Mouse (Mus musculus) neural tube, embryonic 14.5 days (tissue): ENCODE measurements around the gene Cdc14b. TPM values are rescaled to one million over a fixed set of nuclear protein-coding genes. Genes with fewer than 3 reads are reported as not detected.
"Not testable (repeated sequence)": the region's sequence is repeated elsewhere in the genome, so short reads cannot be mapped to it uniquely, and the experiment has no call there.

ENCODE experiments used
- ATAC-seq: fragments of 200-750 bp; cut with Nextera tagmentation; 2 replicates; pipeline ENCODE4 v1.8.0; 2017; ENCODE audit warnings: low read depth, mild to moderate bottlenecking, moderate TSS enrichment, moderate library complexity
- H3K27ac ChIP-seq: fragments of 300-500 bp; sonication (generic); 2 replicates; pipeline ENCODE4 v1.5.1; 2014; ENCODE audit warnings: low read depth, mild to moderate bottlenecking, control low read depth, low read length, moderate library complexity, mixed read lengths
- H3K27me3 ChIP-seq: fragments of 300-500 bp; sonication (generic); 2 replicates; pipeline ENCODE4 v1.6.1; 2014; ENCODE audit warnings: low read length; ENCODE audit not compliant: control insufficient read depth, insufficient read depth
- H3K36me3 ChIP-seq: fragments of 300-500 bp; sonication (generic); 2 replicates; pipeline ENCODE4 v1.6.1; 2014; ENCODE audit warnings: low read length, mixed read lengths; ENCODE audit not compliant: control insufficient read depth, insufficient read depth
- H3K4me1 ChIP-seq: fragments of 300-500 bp; sonication (generic); 2 replicates; pipeline ENCODE4 v1.6.1; 2014; ENCODE audit warnings: low read length; ENCODE audit not compliant: control insufficient read depth, insufficient read depth
- H3K4me2 ChIP-seq: fragments of 300-500 bp; sonication (generic); 2 replicates; pipeline ENCODE4 v1.6.1; 2014; ENCODE audit warnings: mild to moderate bottlenecking, low read depth, low read length, control low read depth
- H3K4me3 ChIP-seq: fragments of 300-500 bp; sonication (generic); 2 replicates; pipeline ENCODE4 v1.5.1; 2014; ENCODE audit warnings: low read depth, low read length, control low read depth, mixed read lengths
- H3K9ac ChIP-seq: fragments of 300-500 bp; sonication (generic); replicated peaks from 2 replicates; pipeline ENCODE4 v1.6.1; 2014; ENCODE audit warnings: low read depth, mild to moderate bottlenecking, control low read depth, low read length, mixed read lengths
- H3K9me3 ChIP-seq: fragments of 300-500 bp; sonication (generic); 2 replicates; pipeline ENCODE4 v1.6.1; 2016; ENCODE audit warnings: low read length; ENCODE audit not compliant: control insufficient read depth
- WGBS: fragments of 180-500 bp; shearing (Covaris S2); extraction: QIAGEN DNeasy Blood & Tissue Kit; methylation state at CpG from one replicate; pipeline ENCODE4 v1.1.7; 2014; 5-methylcytosine and 5-hydroxymethylcytosine counted together
- polyA plus RNA-seq: library from polyadenylated mRNA; unstranded; fragments of >200 nt; fragmentation: Nextera tagmentation; extraction: Ambion mirVana; gene quantifications from 2 replicates; pipeline ENCODE4 v1.2.1, GENCODE M21; 2014

Cdc14b gene
- polyA plus RNA-seq, 1 experiment from 2014 or later: 4.0 TPM

DNA sequence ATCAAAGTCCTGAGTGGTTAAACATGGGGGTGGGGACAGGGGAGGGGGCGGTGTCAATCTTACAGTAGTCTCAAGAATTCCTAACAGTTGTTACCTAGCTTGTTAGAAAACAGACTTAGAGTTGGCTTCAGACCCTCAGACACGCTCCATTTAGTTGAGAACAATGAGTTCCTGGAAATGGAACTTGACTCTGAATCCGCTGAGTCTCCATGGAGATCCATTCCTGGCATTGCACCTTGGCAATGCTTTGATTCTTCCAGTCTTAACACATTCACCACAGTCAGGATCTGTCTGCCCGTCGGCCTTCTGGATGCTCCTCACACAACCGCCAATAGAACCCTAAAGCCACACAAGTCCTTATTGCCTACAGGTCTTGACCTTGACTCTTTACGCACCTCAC, 15.2 kb downstream of the Cdc14b start:
- Histone ChIP-seq H3K27ac (no peak overlapping the region), H3K4me2 (no peak overlapping the region), H3K36me3 (no peaks in the 10 kb centered on the region), H3K4me1 (peaks cover 6% of the 10 kb centered on the region), H3K9me3 (no peaks in the 10 kb centered on the region), H3K9ac (no peak overlapping the region), H3K27me3 (no peaks in the 10 kb centered on the region), H3K4me3 (no peak overlapping the region)
- no peak for ATAC-seq
- 72% methylated on average over 7 of the region's 7 CpGs for WGBS

GRCm38 (mm10) chr13:64258516-64258821, 16.6 kb downstream of the Cdc14b start:
- ATAC-seq: peak; percentile 61; the same call in 1 of the 2 replicates
- no peaks in the 10 kb centered on the region for H3K36me3 ChIP-seq
- H3K27ac ChIP-seq: peak overlapping the region; percentile 39; the same call in 1 of the 2 replicates
- no peak overlapping the region for H3K4me3 ChIP-seq
- H3K27me3 ChIP-seq: no peaks in the 10 kb centered on the region
- no peaks in the 10 kb centered on the region for H3K9me3 ChIP-seq
- WGBS: 53% methylated on average over 4 of the region's 4 CpGs
- no peak overlapping the region for H3K4me2 ChIP-seq
- H3K9ac ChIP-seq: no peak overlapping the region
- peaks cover 6% of the 10 kb centered on the region for H3K4me1 ChIP-seq

- no peaks in the 10 kb centered on the region for H3K36me3 ChIP-seq
- no peaks in the 10 kb centered on the region for H3K9me3 ChIP-seq
- WGBS: 10% methylated on average over 5 of the region's 5 CpGs
- no peak overlapping the region for H3K4me2 ChIP-seq
- no peak overlapping the region for H3K4me3 ChIP-seq
- ATAC-seq: peak; percentile 85
- no peak overlapping the region for H3K9ac ChIP-seq
- H3K27me3 ChIP-seq: no peaks in the 10 kb centered on the region
- H3K4me1 ChIP-seq: peaks cover 6% of the 10 kb centered on the region
- H3K27ac ChIP-seq: peak overlapping the region; percentile 39; the same call in 1 of the 2 replicates
These were observed 17.1 kb downstream of the Cdc14b start for GRCm38 (mm10) chr13:64257814-64258515.

DNA sequence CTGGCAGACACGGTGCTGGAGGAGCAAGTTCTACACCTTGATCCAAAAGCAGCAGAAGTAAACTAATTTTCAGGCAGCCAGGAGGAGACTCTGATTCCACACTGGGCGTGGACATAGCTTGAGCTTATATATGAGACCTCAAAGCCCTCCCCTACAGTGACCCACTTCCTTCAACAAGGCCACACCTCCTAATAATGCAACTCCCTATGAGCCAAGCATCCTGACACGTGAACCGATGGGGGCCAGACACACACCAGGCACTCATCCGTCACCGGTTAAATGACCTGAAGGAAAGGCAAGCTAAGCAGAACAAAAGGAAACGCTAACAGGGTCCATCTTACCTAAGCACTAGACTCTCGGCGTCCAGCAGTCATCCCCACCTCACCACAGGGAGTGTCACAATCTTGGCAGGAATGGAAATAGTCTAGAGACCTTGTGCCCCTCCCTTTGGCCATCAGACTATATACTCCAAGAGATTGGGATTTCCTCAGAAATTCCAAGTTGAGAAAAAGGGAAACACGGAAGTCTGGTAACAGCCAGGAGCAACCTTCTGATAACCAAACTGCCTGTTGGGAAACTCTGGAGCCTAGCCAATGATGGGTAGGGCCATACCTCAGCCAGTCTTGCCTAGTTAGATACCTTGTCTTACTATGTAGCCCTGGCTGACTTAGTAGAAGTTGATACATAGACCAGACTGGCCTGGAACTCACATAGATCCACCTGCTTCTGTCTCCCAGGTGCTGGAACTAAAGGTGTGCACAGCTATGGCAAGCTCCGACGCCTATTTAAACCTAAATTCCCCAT, 17.9 kb downstream of the Cdc14b start:
- WGBS: 73% methylated on average over 12 of the region's 12 CpGs
- no peak overlapping the region for H3K4me3 ChIP-seq
- no peak for ATAC-seq
- H3K27me3 ChIP-seq: no peaks in the 10 kb centered on the region
- no peak overlapping the region for H3K27ac ChIP-seq
- no peak overlapping the region for H3K4me2 ChIP-seq
- no peaks in the 10 kb centered on the region for H3K9me3 ChIP-seq
- no peaks in the 10 kb centered on the region for H3K36me3 ChIP-seq
- H3K4me1 ChIP-seq: peaks cover 6% of the 10 kb centered on the region
- no peak overlapping the region for H3K9ac ChIP-seq

DNA sequence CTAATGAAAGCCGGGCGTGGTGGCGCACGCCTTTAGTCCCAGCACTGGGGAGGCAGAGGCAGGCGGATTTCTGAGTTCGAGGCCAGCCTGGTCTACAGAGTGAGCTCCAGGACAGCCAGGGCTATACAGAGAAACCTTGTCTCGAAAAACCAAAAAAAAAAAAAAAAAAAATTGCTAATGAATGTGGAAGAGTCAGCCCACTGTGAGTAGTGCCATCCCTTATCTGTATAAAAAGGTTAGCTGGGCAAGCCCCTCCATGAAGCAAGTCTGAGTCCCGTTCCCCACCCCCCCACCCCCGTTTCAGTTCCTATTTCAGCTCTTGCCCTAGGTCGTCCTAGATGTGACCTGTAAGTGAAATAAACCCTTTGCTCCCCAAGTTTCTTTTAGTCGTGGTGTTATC, 20.9 kb downstream of the Cdc14b start:
- not testable (repeated sequence) for H3K4me3 ChIP-seq, H3K9me3 ChIP-seq, H3K4me2 ChIP-seq, ATAC-seq, H3K27me3 ChIP-seq, H3K36me3 ChIP-seq, H3K27ac ChIP-seq, H3K9ac ChIP-seq, H3K4me1 ChIP-seq
- WGBS: 84% methylated on average over 11 of the region's 11 CpGs

- H3K27ac ChIP-seq: no peak overlapping the region
- no peaks in the 10 kb centered on the region for H3K36me3 ChIP-seq
- no peak overlapping the region for H3K9ac ChIP-seq
- H3K27me3 ChIP-seq: no peaks in the 10 kb centered on the region
- peaks cover 6% of the 10 kb centered on the region for H3K4me1 ChIP-seq
- no peak overlapping the region for H3K4me3 ChIP-seq
- no peaks in the 10 kb centered on the region for H3K9me3 ChIP-seq
- ATAC-seq: no peak
- no peak overlapping the region for H3K4me2 ChIP-seq
These were observed 21.4 kb downstream of the Cdc14b start for GRCm38 (mm10) chr13:64253697-64254096.

DNA sequence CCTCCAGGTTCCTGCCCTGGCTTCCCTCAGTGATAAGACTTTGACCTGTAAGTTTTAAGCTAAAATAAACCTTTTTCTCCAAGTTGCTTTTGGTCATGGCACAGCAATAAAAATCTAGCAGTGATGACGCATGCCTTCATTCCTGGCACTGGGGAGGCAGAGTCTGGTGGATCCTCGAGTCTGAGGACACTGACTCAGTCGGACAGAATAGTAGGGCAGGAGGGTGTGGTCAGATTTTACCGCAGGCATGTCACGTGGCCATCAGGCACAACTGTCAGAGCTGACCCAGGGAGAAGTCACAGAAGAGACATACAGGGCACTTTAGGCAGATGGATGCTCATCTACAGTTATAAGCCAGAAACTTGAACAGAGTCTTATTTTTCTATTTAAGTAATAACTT, 22.9 kb downstream of the Cdc14b start:
- Histone ChIP-seq H3K36me3 (no peaks in the 10 kb centered on the region), H3K4me2 (no peak overlapping the region), H3K9me3 (no peaks in the 10 kb centered on the region), H3K4me3 (no peak overlapping the region), H3K27ac (no peak overlapping the region), H3K27me3 (no peaks in the 10 kb centered on the region), H3K4me1 (no peaks in the 10 kb centered on the region), H3K9ac (no peak overlapping the region)
- no peak for ATAC-seq
- 75% methylated on average over 5 of the region's 5 CpGs for WGBS

DNA sequence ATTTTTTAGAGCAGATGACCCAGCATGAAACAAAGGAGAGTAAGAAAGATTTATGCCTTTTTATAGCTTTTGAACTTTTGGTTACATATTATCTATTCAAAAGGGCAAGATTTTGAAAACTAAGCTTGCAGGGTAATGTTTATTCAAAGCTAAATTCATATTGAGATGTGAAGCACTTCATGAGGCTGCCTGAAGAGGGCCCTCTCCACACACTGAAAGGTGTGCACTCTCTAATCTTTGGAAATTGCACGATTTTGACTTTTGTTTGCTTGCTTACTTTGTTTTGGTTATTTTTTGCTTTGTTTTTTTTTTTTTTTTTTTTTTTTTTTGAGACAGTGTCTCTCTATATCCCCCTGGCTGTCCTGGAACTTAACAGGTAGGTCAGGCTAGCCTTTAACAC, 24.7 kb downstream of the Cdc14b start:
- no peak overlapping the region for H3K4me2 ChIP-seq
- H3K9ac ChIP-seq: no peak overlapping the region
- H3K4me3 ChIP-seq: no peak overlapping the region
- H3K9me3 ChIP-seq: no peaks in the 10 kb centered on the region
- WGBS: 43% methylated on average over 1 of the region's 1 CpGs
- no peaks in the 10 kb centered on the region for H3K36me3 ChIP-seq
- no peak overlapping the region for H3K27ac ChIP-seq
- ATAC-seq: no peak
- H3K27me3 ChIP-seq: no peaks in the 10 kb centered on the region
- no peaks in the 10 kb centered on the region for H3K4me1 ChIP-seq

- peak overlapping the region; percentile 74 for H3K4me2 ChIP-seq
- H3K36me3 ChIP-seq: no peaks in the 10 kb centered on the region
- peak; percentile 89 for ATAC-seq
- H3K9ac ChIP-seq: peak overlapping the region; percentile 50
- H3K27me3 ChIP-seq: no peaks in the 10 kb centered on the region
- WGBS: 8% methylated on average over 22 of the region's 22 CpGs
- no peaks in the 10 kb centered on the region for H3K9me3 ChIP-seq
- H3K4me3 ChIP-seq: peak overlapping the region; percentile 40
- no peaks in the 10 kb centered on the region for H3K4me1 ChIP-seq
- H3K27ac ChIP-seq: no peak overlapping the region
These were observed 26.1 kb downstream of the Cdc14b start for GRCm38 (mm10) chr13:64248775-64249524.
